Mouse (Mus musculus): ENCODE data around the gene Iqsec3. TPM values are rescaled to one million over a fixed set of nuclear protein-coding genes. Genes with fewer than 3 reads are reported as not detected.

Iqsec3 gene
- total RNA-seq, 1 experiment from 2014 or later = not detected

DNA sequence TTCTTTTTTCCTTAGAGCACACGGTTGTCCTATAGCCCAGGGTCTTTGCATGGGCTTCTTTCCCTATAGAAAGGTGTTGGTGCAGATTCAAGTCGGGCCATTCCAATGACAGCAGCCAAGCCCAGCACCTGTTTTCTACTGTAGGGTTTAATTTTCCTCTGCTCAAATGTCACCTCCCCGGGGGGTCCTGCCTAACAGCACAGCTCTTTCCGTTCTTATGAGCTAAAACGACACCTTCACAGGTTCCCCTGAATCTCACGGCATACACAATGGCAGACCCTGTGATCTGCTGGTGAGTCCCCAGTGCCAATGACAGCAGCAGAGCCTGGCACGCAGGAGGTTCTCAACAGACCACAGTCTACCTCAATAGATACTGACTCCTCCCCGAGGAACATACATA is 16.1 kb downstream of the Iqsec3 start:
- no peak for ATAC-seq (ENCODE audit: extremely low read depth, insufficient number of reproducible peaks, low FRiP score, poor library complexity, severe bottlenecking)

- no peak for ATAC-seq (ENCODE audit: extremely low read depth, insufficient number of reproducible peaks, low FRiP score, poor library complexity, severe bottlenecking)
These were observed 16.8 kb downstream of the Iqsec3 start for GRCm38 (mm10) chr6:121456651-121457050.

DNA sequence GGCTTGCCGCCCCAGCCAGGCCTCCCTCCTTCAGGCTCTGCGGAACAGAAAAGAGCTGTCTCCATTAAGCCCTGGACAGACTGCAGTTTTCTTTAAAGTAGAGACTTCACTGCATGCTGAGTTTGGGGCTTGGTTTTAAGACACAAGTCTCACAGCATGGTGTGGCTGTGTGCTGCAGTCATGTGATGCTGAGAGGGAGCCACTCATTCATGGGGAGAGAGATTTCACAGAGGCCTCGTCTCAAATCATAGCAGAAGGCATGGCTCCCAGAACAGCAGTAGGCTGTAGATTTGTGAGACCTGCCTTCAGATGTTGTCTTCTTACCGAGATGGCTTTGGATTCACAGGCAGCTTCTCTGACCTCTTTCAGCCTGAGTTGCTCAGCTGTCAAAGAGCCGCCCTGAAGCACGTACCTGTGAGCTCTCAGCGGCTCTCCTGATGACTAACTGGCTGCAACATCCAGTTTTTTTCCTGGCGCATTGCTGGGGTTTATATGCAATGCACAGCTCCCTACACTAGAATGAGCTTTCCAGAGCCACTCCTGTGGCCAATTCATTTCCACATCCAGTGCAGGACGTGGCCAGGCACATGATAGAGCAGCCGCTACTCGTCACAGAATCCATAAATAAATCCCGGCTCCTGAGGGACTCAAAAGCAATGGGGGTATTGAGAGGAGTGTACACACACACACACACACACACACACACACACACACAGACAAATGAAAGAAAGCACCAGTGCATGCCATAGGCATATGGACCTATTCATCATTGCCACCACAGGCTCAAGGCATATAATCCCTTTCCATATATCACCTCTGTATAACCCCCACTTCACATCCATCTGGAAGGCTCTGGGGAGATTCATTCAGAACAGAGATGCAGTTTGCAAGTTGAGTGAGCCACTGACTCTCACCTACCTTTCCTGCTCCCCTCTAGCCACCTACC is 18.7 kb downstream of the Iqsec3 start:
- ATAC-seq (ENCODE audit: extremely low read depth, insufficient number of reproducible peaks, low FRiP score, poor library complexity, severe bottlenecking) = no peak

- ATAC-seq (ENCODE audit: extremely low read depth, insufficient number of reproducible peaks, low FRiP score, poor library complexity, severe bottlenecking) = no peak
These were observed 19.7 kb downstream of the Iqsec3 start for GRCm38 (mm10) chr6:121453776-121454175.

DNA sequence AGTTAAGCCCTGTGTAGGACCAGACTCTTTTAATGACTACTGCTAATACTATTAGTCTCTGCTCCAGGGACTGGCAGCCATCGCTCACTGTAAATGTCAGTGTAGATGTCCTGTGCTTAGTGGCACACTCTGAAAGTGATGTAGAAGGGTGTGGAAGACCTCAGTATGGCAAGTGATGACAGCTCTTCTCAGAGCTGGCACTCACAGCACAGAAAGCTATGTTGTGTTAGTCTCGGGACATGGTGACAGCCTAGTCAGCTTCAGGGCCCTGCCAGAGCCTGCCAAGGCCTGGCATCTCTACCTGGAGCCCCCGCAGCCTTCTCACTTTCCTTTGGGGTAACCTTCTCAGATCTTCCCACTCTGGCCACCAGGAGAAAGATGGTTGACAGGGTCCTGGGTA is 21.8 kb downstream of the Iqsec3 start:
- ATAC-seq (ENCODE audit: extremely low read depth, insufficient number of reproducible peaks, low FRiP score, poor library complexity, severe bottlenecking) = no peak

GRCm38 (mm10) chr6:121440696-121441220 is 32.7 kb downstream of the Iqsec3 start:
- ATAC-seq (ENCODE audit: extremely low read depth, insufficient number of reproducible peaks, low FRiP score, poor library complexity, severe bottlenecking) = no peak

DNA sequence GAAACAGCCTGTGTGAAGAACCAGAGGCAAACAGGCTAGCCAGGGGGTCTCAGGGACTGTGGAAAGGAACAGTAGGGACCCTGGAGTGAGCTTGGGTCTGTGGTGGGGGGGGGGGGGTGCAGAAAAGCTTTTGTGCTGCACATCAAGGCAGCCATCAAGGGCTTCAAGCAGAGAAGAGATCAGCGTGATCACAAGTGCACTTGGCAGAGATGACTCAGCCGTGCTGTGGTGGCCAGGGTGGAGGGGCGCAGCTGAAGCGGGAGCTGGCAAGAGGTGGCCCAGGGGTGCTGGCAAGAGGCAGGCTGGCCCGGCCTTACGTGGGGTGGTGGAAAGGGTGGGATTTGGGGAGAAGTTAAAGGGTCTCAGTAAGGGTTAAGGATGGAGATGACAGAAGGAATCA is 48.6 kb downstream of the Iqsec3 start:
- no peak for ATAC-seq (ENCODE audit: extremely low read depth, insufficient number of reproducible peaks, low FRiP score, poor library complexity, severe bottlenecking)

GRCm38 (mm10) chr6:121424403-121424802 is 49.1 kb downstream of the Iqsec3 start:
- ATAC-seq (ENCODE audit: extremely low read depth, insufficient number of reproducible peaks, low FRiP score, poor library complexity, severe bottlenecking) = no peak

GRCm38 (mm10) chr6:121412558-121413297 is 60.8 kb downstream of the Iqsec3 start:
- no peak for ATAC-seq (ENCODE audit: extremely low read depth, insufficient number of reproducible peaks, low FRiP score, poor library complexity, severe bottlenecking)

GRCm38 (mm10) chr6:121407571-121408011 is 65.9 kb downstream of the Iqsec3 start:
- ATAC-seq (ENCODE audit: extremely low read depth, insufficient number of reproducible peaks, low FRiP score, poor library complexity, severe bottlenecking) = no peak

- ATAC-seq (ENCODE audit: extremely low read depth, insufficient number of reproducible peaks, low FRiP score, poor library complexity, severe bottlenecking) = no peak
These were observed 68.2 kb downstream of the Iqsec3 start for GRCm38 (mm10) chr6:121405311-121405710.

DNA sequence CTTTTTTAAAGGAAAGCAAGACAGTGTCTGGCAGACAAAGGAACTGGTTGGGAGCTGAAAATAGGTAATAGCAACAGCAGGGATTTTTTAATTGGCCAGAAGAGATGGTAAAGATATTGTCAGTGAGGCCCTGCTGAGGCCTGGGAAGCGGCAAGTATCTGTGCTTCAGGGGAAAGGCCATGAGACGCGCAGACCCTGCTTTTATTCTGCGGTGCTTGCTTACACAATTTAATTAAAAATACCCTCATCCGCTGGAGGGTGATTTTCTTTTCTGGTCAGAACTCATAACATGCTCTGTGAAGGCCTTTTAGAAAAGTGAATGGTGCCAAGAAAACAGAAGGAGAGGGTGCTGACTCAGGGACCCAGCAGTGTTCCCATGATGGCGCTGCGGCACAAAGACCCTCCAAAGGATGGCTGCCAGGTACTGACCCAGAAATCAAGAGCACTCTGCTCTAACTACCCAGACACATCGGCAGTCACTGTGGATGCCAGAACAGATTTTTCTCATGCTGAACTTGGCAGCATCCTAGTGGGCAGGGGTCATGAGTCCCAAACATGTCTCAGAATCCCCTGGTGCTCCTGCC is 70.7 kb downstream of the Iqsec3 start:
- no peak for ATAC-seq (ENCODE audit: extremely low read depth, insufficient number of reproducible peaks, low FRiP score, poor library complexity, severe bottlenecking)

- no peak for ATAC-seq (ENCODE audit: extremely low read depth, insufficient number of reproducible peaks, low FRiP score, poor library complexity, severe bottlenecking)
These were observed 71.4 kb downstream of the Iqsec3 start for GRCm38 (mm10) chr6:121401826-121402660.

DNA sequence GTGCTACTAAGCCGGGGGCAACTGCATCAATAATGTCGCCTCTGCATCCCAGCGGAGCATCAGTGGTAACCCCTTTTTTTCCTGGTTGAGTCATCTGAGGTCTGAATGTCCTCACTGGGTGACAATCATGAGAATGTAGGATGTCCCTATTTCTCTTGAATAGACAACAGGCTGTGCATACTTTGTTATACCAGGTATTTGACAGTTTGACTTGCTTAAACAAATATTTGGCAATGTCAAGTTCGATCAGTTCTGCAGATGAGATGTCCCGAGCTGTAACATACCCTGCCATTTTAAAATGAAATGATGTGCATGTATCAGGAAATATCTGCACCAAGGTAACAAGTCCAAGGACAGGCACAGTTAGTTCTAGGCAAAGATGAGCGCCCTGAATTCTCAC is 72.3 kb downstream of the Iqsec3 start:
- no peak for ATAC-seq (ENCODE audit: extremely low read depth, insufficient number of reproducible peaks, low FRiP score, poor library complexity, severe bottlenecking)

- ATAC-seq (ENCODE audit: extremely low read depth, insufficient number of reproducible peaks, low FRiP score, poor library complexity, severe bottlenecking) = no peak
These were observed 80.7 kb downstream of the Iqsec3 start for GRCm38 (mm10) chr6:121392610-121393252.

GRCm38 (mm10) chr6:121385397-121385796 is 88.1 kb downstream of the Iqsec3 start:
- no peak for ATAC-seq (ENCODE audit: extremely low read depth, insufficient number of reproducible peaks, low FRiP score, poor library complexity, severe bottlenecking)

- ATAC-seq (ENCODE audit: extremely low read depth, insufficient number of reproducible peaks, low FRiP score, poor library complexity, severe bottlenecking) = no peak
These were observed 91.4 kb downstream of the Iqsec3 start for GRCm38 (mm10) chr6:121382071-121382470.

GRCm38 (mm10) chr6:121380576-121380975 is 92.9 kb downstream of the Iqsec3 start:
- ATAC-seq (ENCODE audit: extremely low read depth, insufficient number of reproducible peaks, low FRiP score, poor library complexity, severe bottlenecking) = no peak
